Mouse (Mus musculus): Measurements from ENCODE around the gene Nat8. TPM values are rescaled to one million over a fixed set of nuclear protein-coding genes. Genes with fewer than 3 reads are reported as not detected.

The Nat8 gene
- polyA plus RNA-seq, 1 experiment from 2014 or later, result not detected

GRCm38 (mm10) chr6:85863136-85863535 lies 31.3 kb upstream of the Nat8 start:
- Histone ChIP-seq H3K9me3 (ENCODE audit: low read depth, low read length) (no peaks in the 10 kb centered on the region), H3K9ac (no peak overlapping the region), H3K36me3 (ENCODE audit: insufficient read depth) (no peaks in the 10 kb centered on the region), H3K4me3 (ENCODE audit: low read depth, low read length) (no peak overlapping the region), H3K4me1 (ENCODE audit: insufficient read depth) (no peaks in the 10 kb centered on the region), H3K27ac (ENCODE audit: low read depth) (no peak overlapping the region), H3K27me3 (ENCODE audit: insufficient read depth, low read length) (no peaks in the 10 kb centered on the region), H3K4me2 (no peak overlapping the region)
- TF ChIP-seq CTCF (IDR thresholded peaks at IDR 0.05; ENCODE audit: low read depth), result no peak
- ATAC-seq (ENCODE audit: insufficient read depth), result no peak
- DNase-seq, result no peak
- WGBS, result 87% methylated on average over 2 of the region's 2 CpGs

- ATAC-seq (ENCODE audit: insufficient read depth) (no peak), DNase-seq (no peak)
- no peaks in the 10 kb centered on the region for H3K36me3 ChIP-seq (ENCODE audit: insufficient read depth)
- H3K4me2 ChIP-seq, result no peak overlapping the region
- no peaks in the 10 kb centered on the region for H3K4me1 ChIP-seq (ENCODE audit: insufficient read depth)
- H3K9me3 ChIP-seq (ENCODE audit: low read depth, low read length), result no peaks in the 10 kb centered on the region
- WGBS, result 75% methylated on average over 3 of the region's 3 CpGs
- H3K4me3 ChIP-seq (ENCODE audit: low read depth, low read length), result no peak overlapping the region
- H3K9ac ChIP-seq, result no peak overlapping the region
- no peaks in the 10 kb centered on the region for H3K27me3 ChIP-seq (ENCODE audit: insufficient read depth, low read length)
- TF ChIP-seq CTCF (IDR thresholded peaks at IDR 0.05; ENCODE audit: low read depth), result no peak
- H3K27ac ChIP-seq (ENCODE audit: low read depth), result no peak overlapping the region
Measured at GRCm38 (mm10) chr6:85862565-85862964, 30.7 kb upstream of the Nat8 start.

DNA sequence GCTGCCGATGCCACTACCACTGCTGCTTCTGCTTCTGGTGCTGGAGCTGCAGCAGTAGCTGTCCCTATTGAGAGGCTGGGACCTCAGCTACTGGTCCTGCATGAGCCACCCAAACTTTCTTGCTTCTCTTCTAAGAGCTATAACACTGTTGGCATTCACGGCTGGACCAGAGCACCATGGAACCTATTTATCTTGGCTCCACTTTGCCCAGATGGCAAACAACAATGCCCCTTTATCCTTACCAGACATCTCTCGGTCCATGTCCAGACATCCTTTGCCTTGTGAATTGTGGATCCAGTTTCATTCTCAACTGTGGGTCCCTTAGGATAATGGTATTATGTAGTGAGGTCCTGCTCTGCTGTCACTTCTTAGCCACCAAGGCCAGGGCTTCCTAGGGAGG lies 29.4 kb upstream of the Nat8 start:
- no peaks in the 10 kb centered on the region for H3K27me3 ChIP-seq (ENCODE audit: insufficient read depth, low read length)
- H3K4me2 ChIP-seq, result no peak overlapping the region
- H3K4me3 ChIP-seq (ENCODE audit: low read depth, low read length), result no peak overlapping the region
- ATAC-seq (ENCODE audit: insufficient read depth) (no peak), DNase-seq (no peak)
- WGBS, result 83% methylated on average over 3 of the region's 3 CpGs
- no peaks in the 10 kb centered on the region for H3K9me3 ChIP-seq (ENCODE audit: low read depth, low read length)
- no peak for TF ChIP-seq CTCF (IDR thresholded peaks at IDR 0.05; ENCODE audit: low read depth)
- no peak overlapping the region for H3K9ac ChIP-seq
- no peaks in the 10 kb centered on the region for H3K4me1 ChIP-seq (ENCODE audit: insufficient read depth)
- no peaks in the 10 kb centered on the region for H3K36me3 ChIP-seq (ENCODE audit: insufficient read depth)
- no peak overlapping the region for H3K27ac ChIP-seq (ENCODE audit: low read depth)

- H3K27ac ChIP-seq (ENCODE audit: low read depth), result no peak overlapping the region
- no peaks in the 10 kb centered on the region for H3K4me1 ChIP-seq (ENCODE audit: insufficient read depth)
- no peaks in the 10 kb centered on the region for H3K36me3 ChIP-seq (ENCODE audit: insufficient read depth)
- H3K4me3 ChIP-seq (ENCODE audit: low read depth, low read length), result no peak overlapping the region
- no peak for DNase-seq
- ATAC-seq (ENCODE audit: insufficient read depth), result no peak
- no peak overlapping the region for H3K4me2 ChIP-seq
- no peaks in the 10 kb centered on the region for H3K27me3 ChIP-seq (ENCODE audit: insufficient read depth, low read length)
- 63% methylated on average over 1 of the region's 1 CpGs for WGBS
- TF ChIP-seq CTCF (IDR thresholded peaks at IDR 0.05; ENCODE audit: low read depth), result no peak
- H3K9ac ChIP-seq, result no peak overlapping the region
- H3K9me3 ChIP-seq (ENCODE audit: low read depth, low read length), result no peaks in the 10 kb centered on the region
Measured at GRCm38 (mm10) chr6:85856194-85856678, 24.4 kb upstream of the Nat8 start.

- ATAC-seq (ENCODE audit: insufficient read depth), result no peak
- H3K4me2 ChIP-seq, result no peak overlapping the region
- no peak for TF ChIP-seq CTCF (IDR thresholded peaks at IDR 0.05; ENCODE audit: low read depth)
- 87% methylated on average over 3 of the region's 3 CpGs for WGBS
- no peaks in the 10 kb centered on the region for H3K9me3 ChIP-seq (ENCODE audit: low read depth, low read length)
- H3K4me1 ChIP-seq (ENCODE audit: insufficient read depth), result no peaks in the 10 kb centered on the region
- H3K27ac ChIP-seq (ENCODE audit: low read depth), result no peak overlapping the region
- no peaks in the 10 kb centered on the region for H3K27me3 ChIP-seq (ENCODE audit: insufficient read depth, low read length)
- DNase-seq, result no peak
- no peaks in the 10 kb centered on the region for H3K36me3 ChIP-seq (ENCODE audit: insufficient read depth)
- H3K9ac ChIP-seq, result no peak overlapping the region
- no peak overlapping the region for H3K4me3 ChIP-seq (ENCODE audit: low read depth, low read length)
Measured at GRCm38 (mm10) chr6:85853481-85853880, 21.6 kb upstream of the Nat8 start.

- Histone ChIP-seq H3K9me3 (ENCODE audit: low read depth, low read length) (no peaks in the 10 kb centered on the region), H3K9ac (no peak overlapping the region), H3K27me3 (ENCODE audit: insufficient read depth, low read length) (no peaks in the 10 kb centered on the region), H3K36me3 (ENCODE audit: insufficient read depth) (no peaks in the 10 kb centered on the region), H3K27ac (ENCODE audit: low read depth) (no peak overlapping the region), H3K4me1 (ENCODE audit: insufficient read depth) (no peaks in the 10 kb centered on the region), H3K4me2 (no peak overlapping the region), H3K4me3 (ENCODE audit: low read depth, low read length) (no peak overlapping the region)
- TF ChIP-seq CTCF (IDR thresholded peaks at IDR 0.05; ENCODE audit: low read depth), result no peak
- no peak for DNase-seq
- 83% methylated on average over 7 of the region's 7 CpGs for WGBS
- ATAC-seq (ENCODE audit: insufficient read depth), result no peak
Measured at GRCm38 (mm10) chr6:85851062-85851773, 19.3 kb upstream of the Nat8 start.

- no peak overlapping the region for H3K4me3 ChIP-seq (ENCODE audit: low read depth, low read length)
- no peaks in the 10 kb centered on the region for H3K36me3 ChIP-seq (ENCODE audit: insufficient read depth)
- H3K4me2 ChIP-seq, result no peak overlapping the region
- no peak overlapping the region for H3K9ac ChIP-seq
- no peak overlapping the region for H3K27ac ChIP-seq (ENCODE audit: low read depth)
- H3K9me3 ChIP-seq (ENCODE audit: low read depth, low read length), result no peaks in the 10 kb centered on the region
- H3K27me3 ChIP-seq (ENCODE audit: insufficient read depth, low read length), result no peaks in the 10 kb centered on the region
- WGBS, result 30% methylated on average over 2 of the region's 2 CpGs
- H3K4me1 ChIP-seq (ENCODE audit: insufficient read depth), result no peaks in the 10 kb centered on the region
- ATAC-seq (ENCODE audit: insufficient read depth) (no peak), DNase-seq (no peak)
- no peak for TF ChIP-seq CTCF (IDR thresholded peaks at IDR 0.05; ENCODE audit: low read depth)
Measured at GRCm38 (mm10) chr6:85849240-85849639, 17.4 kb upstream of the Nat8 start.

Data from lung, embryonic 14.5 days (tissue).